Mouse (Mus musculus) hindbrain, postnatal 0 days (tissue): ENCODE data around the gene Dip2b. TPM values are rescaled to one million over a fixed set of nuclear protein-coding genes. Genes with fewer than 3 reads are reported as not detected.

Source experiments
- ATAC-seq: fragments of 200-750 bp; cut with Nextera tagmentation; 2 replicates; pipeline ENCODE4 v1.8.0; 2017; ENCODE audit warnings: mild to moderate bottlenecking, moderate TSS enrichment, moderate library complexity
- DNase-seq: peaks from one replicate; pipeline ENCODE4 v3.0.0-alpha.2; 2015; ENCODE audit warnings: low spot score
- H3K27ac ChIP-seq: fragments of 300-500 bp; sonication (generic); 2 replicates; pipeline ENCODE4 v1.5.1; 2014; ENCODE audit warnings: mild to moderate bottlenecking
- H3K27me3 ChIP-seq: fragments of 300-500 bp; sonication (generic); 2 replicates; pipeline ENCODE4 v1.6.1; 2014; ENCODE audit warnings: low read length, mixed read lengths; ENCODE audit not compliant: insufficient read depth
- H3K36me3 ChIP-seq: fragments of 300-500 bp; sonication (generic); 2 replicates; pipeline ENCODE4 v1.6.1; 2014; ENCODE audit warnings: low read length, mixed read lengths; ENCODE audit not compliant: insufficient read depth
- H3K4me1 ChIP-seq: fragments of 300-500 bp; sonication (generic); 2 replicates; pipeline ENCODE4 v1.6.1; 2014; ENCODE audit warnings: antibody characterized with exemption, low read length, mixed read lengths; ENCODE audit not compliant: insufficient read depth
- H3K4me2 ChIP-seq: fragments of 300-500 bp; sonication (generic); 2 replicates; pipeline ENCODE4 v1.6.1; 2014; ENCODE audit warnings: low read depth, mild to moderate bottlenecking, low read length, moderate library complexity, mixed read lengths
- H3K4me3 ChIP-seq: fragments of 300-500 bp; sonication (generic); 2 replicates; pipeline ENCODE4 v1.5.1; 2014; ENCODE audit warnings: low read length
- H3K9ac ChIP-seq: fragments of 300-500 bp; sonication (generic); replicated peaks from 2 replicates; pipeline ENCODE4 v1.6.1; 2014; ENCODE audit warnings: mild to moderate bottlenecking, low read length, moderate library complexity, mixed read lengths
- H3K9me3 ChIP-seq: fragments of 300-500 bp; sonication (generic); 2 replicates; pipeline ENCODE4 v1.6.1; 2016; ENCODE audit warnings: low read length, mixed read lengths
- CTCF ChIP-seq: IDR thresholded peaks from 2 replicates; pipeline ENCODE4 v1.5.1; 2016; ENCODE audit warnings: antibody characterized with exemption, control low read depth, low read depth
- WGBS: fragments of 180-500 bp; shearing (Covaris S2); extraction: QIAGEN DNeasy Blood & Tissue Kit; methylation state at CpG from one replicate; pipeline ENCODE4 v1.1.7; 2014; 5-methylcytosine and 5-hydroxymethylcytosine counted together
- polyA plus RNA-seq: library from polyadenylated mRNA; unstranded; fragments of >200 nt; fragmentation: Nextera tagmentation; extraction: Ambion mirVana; gene quantifications from 2 replicates; pipeline ENCODE4 v1.2.1, GENCODE M21; 2015
- total RNA-seq: library from RNA; depleted of rRNA; stranded (reverse); fragments of >200 nt; gene quantifications from 2 replicates; pipeline ENCODE4 v1.2.3, GENCODE M21; 2014

The Dip2b gene
- total and polyA plus RNA-seq, 2 experiments from 2014 or later: 11.9 to 44.7 TPM

GRCm38 (mm10) chr15:100082052-100082451, 43.6 kb downstream of the Dip2b start:
- Histone ChIP-seq H3K4me3 (no peak overlapping the region), H3K36me3 (no peaks in the 10 kb centered on the region), H3K27me3 (no peaks in the 10 kb centered on the region), H3K27ac (peak overlapping the region; percentile 67), H3K4me2 (0 out of 2 replicates have a peak overlapping the region, but pooled peaks have one; percentile 3), H3K9me3 (no peaks in the 10 kb centered on the region), H3K4me1 (peaks cover 14% of the 10 kb centered on the region; the same call in 1 of the 2 replicates), H3K9ac (no peak overlapping the region)
- 28% methylated on average over 8 of the region's 8 CpGs for WGBS
- ATAC-seq (peak; percentile 65), DNase-seq (no peak)
- TF ChIP-seq CTCF: no peak

GRCm38 (mm10) chr15:100082733-100083132, 44.3 kb downstream of the Dip2b start:
- 81% methylated on average over 5 of the region's 5 CpGs for WGBS
- Histone ChIP-seq H3K9ac (no peak overlapping the region), H3K27me3 (no peaks in the 10 kb centered on the region), H3K4me1 (peaks cover 14% of the 10 kb centered on the region; the same call in 1 of the 2 replicates), H3K9me3 (no peaks in the 10 kb centered on the region), H3K27ac (peak overlapping the region; percentile 20; the same call in 1 of the 2 replicates), H3K36me3 (no peaks in the 10 kb centered on the region), H3K4me3 (no peak overlapping the region), H3K4me2 (no peak overlapping the region)
- no peak for TF ChIP-seq CTCF
- DNase-seq (no peak), ATAC-seq (no peak)

DNA sequence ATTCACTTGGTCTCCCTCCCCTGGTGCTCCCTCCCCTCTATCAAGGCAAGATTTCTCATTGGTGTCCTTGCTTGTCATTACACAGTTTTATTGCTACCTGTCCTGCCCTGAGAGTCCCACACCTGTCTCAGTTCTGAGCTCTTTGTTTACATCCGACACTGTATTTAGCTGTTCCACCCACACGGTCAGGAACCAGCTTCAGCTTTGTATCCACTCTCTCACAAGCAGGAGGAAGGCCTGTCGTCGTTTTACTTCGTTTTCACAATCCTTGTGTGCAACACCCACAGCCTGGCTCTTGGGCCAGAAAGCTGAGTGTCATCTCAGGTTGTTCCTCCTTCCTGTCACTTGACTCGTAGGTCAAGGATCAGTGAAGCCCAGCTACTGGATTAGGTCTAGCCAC, 45.4 kb downstream of the Dip2b start:
- H3K4me2 ChIP-seq: no peak overlapping the region
- H3K4me3 ChIP-seq: no peak overlapping the region
- no peak for DNase-seq
- peaks cover 14% of the 10 kb centered on the region; the same call in 1 of the 2 replicates for H3K4me1 ChIP-seq
- whole genome bisulfite sequencing: 76% methylated on average over 6 of the region's 6 CpGs
- H3K9ac ChIP-seq: no peak overlapping the region
- H3K36me3 ChIP-seq: no peaks in the 10 kb centered on the region
- no peaks in the 10 kb centered on the region for H3K27me3 ChIP-seq
- H3K27ac ChIP-seq: no peak overlapping the region
- no peaks in the 10 kb centered on the region for H3K9me3 ChIP-seq
- no peak for ATAC-seq
- TF ChIP-seq CTCF: no peak

DNA sequence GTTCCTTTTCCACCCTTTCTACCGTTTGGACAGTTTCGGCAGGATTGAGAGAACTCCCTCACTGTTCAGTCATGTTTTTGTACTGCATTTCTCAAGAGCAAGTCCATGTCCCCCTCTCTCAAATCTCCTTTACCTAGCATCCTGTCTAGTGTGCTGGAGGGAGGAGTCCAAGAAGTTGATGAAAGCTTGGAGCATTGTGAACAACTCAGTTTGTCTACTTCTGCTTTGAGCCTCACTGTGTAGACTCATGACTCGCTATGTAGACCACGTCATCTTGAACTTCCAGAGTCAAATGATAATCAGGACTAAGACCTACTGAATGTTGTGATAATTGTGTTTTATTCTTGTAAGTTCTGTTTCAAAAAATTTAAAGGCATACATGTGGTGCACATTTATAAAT, 46.4 kb downstream of the Dip2b start:
- Histone ChIP-seq H3K27ac (no peak overlapping the region), H3K9me3 (no peaks in the 10 kb centered on the region), H3K9ac (no peak overlapping the region), H3K36me3 (no peaks in the 10 kb centered on the region), H3K4me1 (peaks cover 14% of the 10 kb centered on the region; the same call in 1 of the 2 replicates), H3K27me3 (no peaks in the 10 kb centered on the region), H3K4me3 (no peak overlapping the region), H3K4me2 (no peak overlapping the region)
- DNase-seq (no peak), ATAC-seq (no peak)
- 78% methylated on average over 4 of the region's 4 CpGs for WGBS
- TF ChIP-seq CTCF: no peak

DNA sequence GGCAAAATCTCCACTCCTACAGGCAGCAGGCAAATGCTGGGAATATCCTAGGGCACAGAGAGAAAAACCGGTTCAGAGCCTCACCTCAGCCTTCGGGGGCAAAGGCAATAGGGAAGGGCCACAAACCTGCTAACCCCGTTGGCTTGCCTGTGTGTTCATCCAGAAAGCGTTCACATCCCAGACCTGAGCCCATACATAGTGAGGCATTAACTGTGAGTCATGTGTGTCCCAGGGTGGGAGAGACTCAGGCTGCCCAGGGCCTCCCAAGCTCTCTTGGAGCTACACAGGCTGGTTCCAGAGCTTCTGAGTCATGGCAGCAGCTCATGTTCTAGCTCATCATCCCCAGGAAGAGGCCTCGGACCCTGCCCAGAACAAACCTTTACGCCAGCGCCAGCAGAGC, 49.6 kb downstream of the Dip2b start:
- WGBS: 84% methylated on average over 7 of the region's 7 CpGs
- H3K4me1 ChIP-seq: peaks cover 16% of the 10 kb centered on the region
- TF ChIP-seq CTCF: no peak
- H3K4me2 ChIP-seq: no peak overlapping the region
- DNase-seq (no peak), ATAC-seq (no peak)
- no peak overlapping the region; the same call in 1 of the 2 replicates for H3K9ac ChIP-seq
- no peaks in the 10 kb centered on the region for H3K36me3 ChIP-seq
- peak overlapping the region; percentile 36; the same call in 1 of the 2 replicates for H3K27ac ChIP-seq
- H3K9me3 ChIP-seq: no peaks in the 10 kb centered on the region
- H3K4me3 ChIP-seq: no peak overlapping the region
- H3K27me3 ChIP-seq: no peaks in the 10 kb centered on the region

- Histone ChIP-seq H3K4me1 (peaks cover 14% of the 10 kb centered on the region; the same call in 1 of the 2 replicates), H3K9me3 (no peaks in the 10 kb centered on the region), H3K9ac (no peak overlapping the region), H3K27ac (peak overlapping the region; percentile 28; the same call in 1 of the 2 replicates), H3K36me3 (no peaks in the 10 kb centered on the region), H3K4me3 (no peak overlapping the region), H3K4me2 (no peak overlapping the region), H3K27me3 (no peaks in the 10 kb centered on the region)
- 15% methylated on average over 8 of the region's 8 CpGs for WGBS
- ATAC-seq (peak; percentile 93), DNase-seq (peak; percentile 69)
- peak; percentile 58 for TF ChIP-seq CTCF
Measured at GRCm38 (mm10) chr15:100089645-100090053, 51.2 kb downstream of the Dip2b start.

GRCm38 (mm10) chr15:100091818-100092217, 53.4 kb downstream of the Dip2b start:
- Histone ChIP-seq H3K4me3 (no peak overlapping the region), H3K36me3 (no peaks in the 10 kb centered on the region), H3K4me1 (peaks cover 14% of the 10 kb centered on the region; the same call in 1 of the 2 replicates), H3K9me3 (no peaks in the 10 kb centered on the region), H3K9ac (no peak overlapping the region), H3K4me2 (no peak overlapping the region), H3K27ac (peak overlapping the region; percentile 8), H3K27me3 (no peaks in the 10 kb centered on the region)
- DNase-seq (no peak), ATAC-seq (no peak)
- WGBS: 48% methylated on average over 8 of the region's 8 CpGs
- no peak for TF ChIP-seq CTCF
